10 mouse cellular contexts compared by ENCODE assay signal in the genomic region with DNA sequence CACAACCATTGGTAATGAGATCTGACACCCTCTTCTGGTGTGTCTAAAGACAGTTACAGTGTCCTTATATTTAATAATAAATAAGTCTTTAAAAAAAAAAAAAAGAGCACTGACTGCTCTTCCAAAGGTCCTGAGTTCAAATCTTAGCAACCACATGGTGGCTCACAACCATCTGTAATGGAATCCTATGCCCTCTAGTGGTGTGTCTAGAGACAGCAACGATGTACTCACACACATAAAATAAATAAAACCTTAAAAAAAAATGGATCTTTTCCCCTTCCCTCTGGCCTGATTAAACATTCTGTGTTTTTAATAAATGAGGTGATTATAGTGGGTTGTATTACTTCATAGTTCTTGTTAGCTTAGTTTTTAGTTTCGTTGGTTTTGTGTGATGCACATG. TPM values are rescaled to one million over a fixed set of nuclear protein-coding genes. Genes with fewer than 3 reads are reported as not detected.
A peak's percentile ranks its signal among the peaks of the same experiment; 100 is the strongest.
DNase-seq lines count a peak whose midpoint lies in the region; ATAC-seq and TF ChIP-seq lines count a peak whose summit lies in the region.
"Not testable (repeated sequence)": the region's sequence is repeated elsewhere in the genome, so short reads cannot be mapped to it uniquely, and the experiment has no call there.
"Had no signal": no experiment of that assay in that cellular context is flagged by ENCODE, and none has a peak within 500 bp of the region (broad histone marks: within the 10 kb centered on the region; RNA-seq: fewer than 3 reads in every experiment).

No protein-coding gene starts in this region.

- TF ChIP-seq POLR2A in ES-Bruce4 (IDR thresholded peaks at IDR 0.05; ENCODE audit: insufficient read depth, low read length) = not testable (repeated sequence)

- not testable (repeated sequence) for ATAC-seq in forebrain, postnatal 0 days; intestine, postnatal 0 days; lung, embryonic 14.5 days (ENCODE audit: insufficient read depth); stomach, postnatal 0 days (ENCODE audit: low FRiP score, low TSS enrichment)

- intact Hi-C loops in left cerebral cortex, adult 2 months (cut with DNase I) = not testable (repeated sequence)

- not testable (repeated sequence) for H3K36me3 ChIP-seq in ES-Bruce4 (ENCODE audit: control insufficient read depth, insufficient read depth, low read length, poor library complexity, severe bottlenecking); forebrain, postnatal 0 days (ENCODE audit: insufficient read depth); intestine, postnatal 0 days (ENCODE audit: control insufficient read depth, insufficient read depth); lung, embryonic 14.5 days (ENCODE audit: insufficient read depth); stomach, postnatal 0 days (ENCODE audit: control insufficient read depth, insufficient read depth, low read length)

- not testable (repeated sequence) for H3K4me3 ChIP-seq in ES-Bruce4 (ENCODE audit: low read depth, low read length); forebrain, postnatal 0 days (ENCODE audit: low read depth, low read length); intestine, postnatal 0 days (ENCODE audit: low read depth, low read length); left cerebral cortex, adult 2 months; lung, embryonic 14.5 days (ENCODE audit: low read depth, low read length); stomach, postnatal 0 days (ENCODE audit: low read depth, low read length)

- H3K9me3 ChIP-seq in ES-Bruce4 (replicated peaks; ENCODE audit: control insufficient read depth, insufficient read depth, low read length, poor library complexity, severe bottlenecking); forebrain, postnatal 0 days (ENCODE audit: low read length); intestine, postnatal 0 days (ENCODE audit: control insufficient read depth); lung, embryonic 14.5 days (ENCODE audit: low read depth, low read length); stomach, postnatal 0 days (ENCODE audit: control insufficient read depth, low read length): not testable (repeated sequence)

- WGBS in forebrain, postnatal 0 days = 94% methylated on average over 2 of the region's 2 CpGs
- 96% methylated on average over 2 of the region's 2 CpGs for WGBS in intestine, postnatal 0 days
- WGBS in lung, embryonic 14.5 days = 56% methylated on average over 2 of the region's 2 CpGs
- 63% methylated on average over 2 of the region's 2 CpGs for WGBS in stomach, postnatal 0 days

- 0 out of 2 replicates have a peak overlapping the region, but pooled peaks have one; percentile 40 for H3K27ac ChIP-seq in ES-Bruce4 (ENCODE audit: insufficient read depth, low read length)
- H3K27ac ChIP-seq in forebrain, postnatal 0 days (ENCODE audit: low read depth, low read length); intestine, postnatal 0 days (ENCODE audit: low read depth, low read length); left cerebral cortex, adult 2 months; lung, embryonic 14.5 days (ENCODE audit: low read depth); stomach, postnatal 0 days (replicated peaks): not testable (repeated sequence)

- not testable (repeated sequence) for H3K4me2 ChIP-seq in forebrain, postnatal 0 days (ENCODE audit: low read depth); intestine, postnatal 0 days (replicated peaks; ENCODE audit: low read depth); lung, embryonic 14.5 days; stomach, postnatal 0 days (replicated peaks; ENCODE audit: low read depth)

- H3K4me1 ChIP-seq in ES-Bruce4 (ENCODE audit: control insufficient read depth, insufficient read depth, low read length); forebrain, postnatal 0 days (ENCODE audit: insufficient read depth); intestine, postnatal 0 days (replicated peaks; ENCODE audit: control insufficient read depth, insufficient read depth, low read length); stomach, postnatal 0 days (replicated peaks; ENCODE audit: control insufficient read depth, insufficient read depth): not testable (repeated sequence)
- peaks cover 22% of the 10 kb centered on the region; the same call in 1 of the 2 replicates for H3K4me1 ChIP-seq in lung, embryonic 14.5 days (ENCODE audit: insufficient read depth)

- TF ChIP-seq CTCF in ES-Bruce4 (IDR thresholded peaks at IDR 0.05; ENCODE audit: low read depth, low read length) = not testable (repeated sequence)
- peak; percentile 18 for TF ChIP-seq CTCF in forebrain, postnatal 0 days (IDR thresholded peaks at IDR 0.05; ENCODE audit: low read depth)
- TF ChIP-seq CTCF in intestine, postnatal 0 days (IDR thresholded peaks at IDR 0.05; ENCODE audit: low read depth) = peak; percentile 36
- peak; percentile 40 for TF ChIP-seq CTCF in left cerebral cortex, adult 2 months (IDR thresholded peaks at IDR 0.05)
- 0 out of 2 replicates have a peak, but pooled peaks have one; percentile 14 for TF ChIP-seq CTCF in lung, embryonic 14.5 days (IDR thresholded peaks at IDR 0.05; ENCODE audit: low read depth)
- peak; percentile 40 for TF ChIP-seq CTCF in stomach, postnatal 0 days (IDR thresholded peaks at IDR 0.05; ENCODE audit: low read depth)

- DNase-seq in 3T3-L1 (ENCODE audit: low read depth, low spot score) = peak; percentile 50
- not testable (repeated sequence) for DNase-seq in forebrain, postnatal 0 days; left cerebral cortex, adult 2 months (ENCODE audit: extremely low spot score in 1 of 2, low spot score in 2 of 2); lung, embryonic 14.5 days; stomach, postnatal 0 days (ENCODE audit: low spot score)

- not testable (repeated sequence) for TF ChIP-seq EP300 in ES-Bruce4 (IDR thresholded peaks at IDR 0.05; ENCODE audit: insufficient read depth, low read depth, low read length); stomach, postnatal 0 days (optimal IDR thresholded peaks at IDR 0.05)

- H3K9ac ChIP-seq in ES-Bruce4 (ENCODE audit: low read depth, poor library complexity, severe bottlenecking); forebrain, postnatal 0 days; intestine, postnatal 0 days (ENCODE audit: low read depth, low read length); lung, embryonic 14.5 days; stomach, postnatal 0 days (ENCODE audit: low read length): not testable (repeated sequence)

- not testable (repeated sequence) for H3K27me3 ChIP-seq in ES-Bruce4 (ENCODE audit: control insufficient read depth, insufficient read depth, low read length, poor library complexity, severe bottlenecking); forebrain, postnatal 0 days (ENCODE audit: insufficient read depth, low read length); intestine, postnatal 0 days (replicated peaks; ENCODE audit: control insufficient read depth, insufficient read depth, low read length); lung, embryonic 14.5 days (ENCODE audit: insufficient read depth, low read length); stomach, postnatal 0 days (ENCODE audit: control insufficient read depth, insufficient read depth, low read length)

RNA-seq across cellular contexts. Expression of gene Pcolce, which starts 1.3 kb away (rescaled TPM):
- 49.2 and 60.6 TPM in 2 replicates for polyA plus RNA-seq in ES-Bruce4 (2011; ENCODE audit: insufficient read depth, insufficient read length, low read depth, missing spikeins)
- total RNA-seq in forebrain, postnatal 0 days (2014; rRNA removed) = 13.1 and 22.5 TPM in 2 replicates
- 18.1 and 20.3 TPM in 2 replicates for polyA plus RNA-seq in forebrain, postnatal 0 days (2015; fragmentation: Nextera tagmentation; extraction: Ambion mirVana)
- polyA plus RNA-seq in intestine, postnatal 0 days (2015; fragmentation: Nextera tagmentation; extraction: Ambion mirVana) = 44.2 and 44.6 TPM in 2 replicates
- 10 to 100 TPM in 1 of 2 experiments, 1 to 10 TPM in 1; 9.6 to 11.2 TPM for total RNA-seq in left cerebral cortex, adult 2 months (2021)
- 130 and 148 TPM in 2 replicates for polyA plus RNA-seq in lung, embryonic 14.5 days (2014; fragmentation: Nextera tagmentation; extraction: Ambion mirVana)
- polyA plus RNA-seq in stomach, postnatal 0 days (2015; fragmentation: Nextera tagmentation; extraction: Ambion mirVana) = 77.3 and 85.9 TPM in 2 replicates

RNA-seq across cellular contexts. Expression of gene Fbxo24, which starts 13.9 kb away (rescaled TPM):
- 0.48 and 0.94 TPM in 2 replicates for polyA plus RNA-seq in ES-Bruce4 (2011; ENCODE audit: insufficient read depth, insufficient read length, low read depth, missing spikeins)
- 0.23 and 0.24 TPM in 2 replicates for total RNA-seq in forebrain, postnatal 0 days (2014; rRNA removed)
- 0.09 and 0.10 TPM in 2 replicates for polyA plus RNA-seq in forebrain, postnatal 0 days (2015; fragmentation: Nextera tagmentation; extraction: Ambion mirVana)
- polyA plus RNA-seq in intestine, postnatal 0 days (2015; fragmentation: Nextera tagmentation; extraction: Ambion mirVana) = 0.16 and 0.25 TPM in 2 replicates
- under 1 TPM; 0.23 to 0.42 TPM for total RNA-seq in left cerebral cortex, adult 2 months (2021)
- polyA plus RNA-seq in lung, embryonic 14.5 days (2014; fragmentation: Nextera tagmentation; extraction: Ambion mirVana) = 0.19 TPM in 1 of 2 replicates, not detected in the other
- polyA plus RNA-seq in stomach, postnatal 0 days (2015; fragmentation: Nextera tagmentation; extraction: Ambion mirVana) = 0.11 and 0.16 TPM in 2 replicates
- polyA plus RNA-seq: erythroblast, embryonic 14.5 days; forebrain, embryonic 15.5 days; hindbrain, embryonic 16.5 days had no signal

RNA-seq across cellular contexts. Expression of gene Lrch4, which starts 14.0 kb away (rescaled TPM):
- 25.1 and 28.6 TPM in 2 replicates for polyA plus RNA-seq in ES-Bruce4 (2011; ENCODE audit: insufficient read depth, insufficient read length, low read depth, missing spikeins)
- total RNA-seq in forebrain, postnatal 0 days (2014; rRNA removed) = 3.3 and 5.6 TPM in 2 replicates
- polyA plus RNA-seq in forebrain, postnatal 0 days (2015; fragmentation: Nextera tagmentation; extraction: Ambion mirVana) = 11.3 and 12.8 TPM in 2 replicates
- polyA plus RNA-seq in intestine, postnatal 0 days (2015; fragmentation: Nextera tagmentation; extraction: Ambion mirVana) = 31.5 and 31.6 TPM in 2 replicates
- 10 to 100 TPM; 15.9 to 21.2 TPM for total RNA-seq in left cerebral cortex, adult 2 months (2021)
- polyA plus RNA-seq in lung, embryonic 14.5 days (2014; fragmentation: Nextera tagmentation; extraction: Ambion mirVana) = 32.1 and 40.5 TPM in 2 replicates
- 22.5 and 27.0 TPM in 2 replicates for polyA plus RNA-seq in stomach, postnatal 0 days (2015; fragmentation: Nextera tagmentation; extraction: Ambion mirVana)

RNA-seq across cellular contexts. Expression of gene Gm20605, which starts 14.1 kb away (rescaled TPM):
- 5.4 and 9.0 TPM in 2 replicates for polyA plus RNA-seq in ES-Bruce4 (2011; ENCODE audit: insufficient read depth, insufficient read length, low read depth, missing spikeins)
- total RNA-seq in forebrain, postnatal 0 days (2014; rRNA removed) = 3.6 and 6.1 TPM in 2 replicates
- polyA plus RNA-seq in forebrain, postnatal 0 days (2015; fragmentation: Nextera tagmentation; extraction: Ambion mirVana) = 1.9 and 2.4 TPM in 2 replicates
- 1.3 and 1.8 TPM in 2 replicates for polyA plus RNA-seq in intestine, postnatal 0 days (2015; fragmentation: Nextera tagmentation; extraction: Ambion mirVana)
- total RNA-seq in left cerebral cortex, adult 2 months (2021) = 10 to 100 TPM; 11.6 to 12.8 TPM
- polyA plus RNA-seq in lung, embryonic 14.5 days (2014; fragmentation: Nextera tagmentation; extraction: Ambion mirVana) = 9.2 and 11.7 TPM in 2 replicates
- 2.4 and 3.4 TPM in 2 replicates for polyA plus RNA-seq in stomach, postnatal 0 days (2015; fragmentation: Nextera tagmentation; extraction: Ambion mirVana)

RNA-seq across cellular contexts. Expression of gene Mospd3, which starts 14.1 kb away (rescaled TPM):
- 20.3 and 22.4 TPM in 2 replicates for polyA plus RNA-seq in ES-Bruce4 (2011; ENCODE audit: insufficient read depth, insufficient read length, low read depth, missing spikeins)
- 4.9 and 5.8 TPM in 2 replicates for total RNA-seq in forebrain, postnatal 0 days (2014; rRNA removed)
- polyA plus RNA-seq in forebrain, postnatal 0 days (2015; fragmentation: Nextera tagmentation; extraction: Ambion mirVana) = 61.5 and 67.9 TPM in 2 replicates
- polyA plus RNA-seq in intestine, postnatal 0 days (2015; fragmentation: Nextera tagmentation; extraction: Ambion mirVana) = 35.3 and 38.0 TPM in 2 replicates
- total RNA-seq in left cerebral cortex, adult 2 months (2021) = 10 to 100 TPM; 19.9 to 25.1 TPM
- polyA plus RNA-seq in lung, embryonic 14.5 days (2014; fragmentation: Nextera tagmentation; extraction: Ambion mirVana) = 33.9 and 37.8 TPM in 2 replicates
- 30.8 and 34.3 TPM in 2 replicates for polyA plus RNA-seq in stomach, postnatal 0 days (2015; fragmentation: Nextera tagmentation; extraction: Ambion mirVana)
